Mouse (Mus musculus) heart, postnatal 14 days (tissue): ENCODE measurements at regions not wholly inside any gene's neighbourhood (a gene's known extent, or its start where the extent isn't known, plus 50 kb on each side); places are given as distances from the start of the nearest gene placed in this dataset.

Experiments
- DNase-seq, 2 experiments: peaks; one replicate each; pipeline ENCODE4 v3.0.0; 2021 to 2022
- intact Hi-C: fragments of 180-260 bp; cut with DNase I; formaldehyde crosslinking; loops from one replicate; pipeline ENCODE4 v1.15.1; 2025

GRCm38 (mm10) chr3:115815168-115815567 lies 72.5 kb upstream of the Dph5 start:
- intact Hi-C loops: loop anchor here (5.0 to 10.0 kb wide), 2 partner anchors 72 to 160 kb away; partner anchors contain the start of gene Dph5
- DNase-seq: peak; percentile 37 to 44

- intact Hi-C loops: loop anchor here (5.0 to 10.0 kb wide), 2 partner anchors 72 to 159 kb away; partner anchors contain the start of gene Dph5
- DNase-seq: peak; percentile 46 to 63
These were observed 72.0 kb upstream of the Dph5 start for GRCm38 (mm10) chr3:115815571-115816156.

GRCm38 (mm10) chr3:115816328-115817160 lies 71.1 kb upstream of the Dph5 start:
- DNase-seq: no peak

GRCm38 (mm10) chr3:115817771-115818170 lies 69.9 kb upstream of the Dph5 start:
- intact Hi-C loops: loop anchor here (5.0 to 10.0 kb wide), 2 partner anchors 70 to 157 kb away; partner anchors contain the start of gene Dph5
- DNase-seq: no peak

More at GRCm38 (mm10) chr3:115816328-115817160, 71.1 kb upstream of the Dph5 start:
- intact Hi-C loops: loop anchor here (5.0 to 10.0 kb wide), 2 partner anchors 71 to 158 kb away; partner anchors contain the start of gene Dph5

DNA sequence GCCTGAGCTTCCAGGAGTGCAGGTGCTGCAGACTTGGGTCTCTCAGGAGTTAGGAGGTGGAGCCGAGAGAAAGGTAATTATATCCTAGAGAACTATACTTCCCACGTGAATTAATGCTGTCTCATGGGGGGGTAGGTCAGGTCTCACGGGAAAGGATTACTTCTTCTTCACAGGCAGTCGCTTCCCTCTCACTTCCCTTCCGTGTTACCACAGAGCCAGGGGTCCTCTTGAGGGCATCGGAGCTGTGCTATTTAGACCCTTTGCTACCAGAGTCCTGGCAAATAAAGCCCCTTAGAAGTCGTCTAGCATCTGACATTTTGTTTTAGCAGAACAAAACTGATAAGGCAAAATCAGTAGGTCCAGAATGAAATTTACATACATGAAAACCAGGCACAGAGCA lies 68.9 kb upstream of the Dph5 start:
- no peak for DNase-seq
- intact Hi-C loops: loop anchor here (5.0 to 10.0 kb wide), 2 partner anchors 69 to 156 kb away; partner anchors contain the start of gene Dph5

DNA sequence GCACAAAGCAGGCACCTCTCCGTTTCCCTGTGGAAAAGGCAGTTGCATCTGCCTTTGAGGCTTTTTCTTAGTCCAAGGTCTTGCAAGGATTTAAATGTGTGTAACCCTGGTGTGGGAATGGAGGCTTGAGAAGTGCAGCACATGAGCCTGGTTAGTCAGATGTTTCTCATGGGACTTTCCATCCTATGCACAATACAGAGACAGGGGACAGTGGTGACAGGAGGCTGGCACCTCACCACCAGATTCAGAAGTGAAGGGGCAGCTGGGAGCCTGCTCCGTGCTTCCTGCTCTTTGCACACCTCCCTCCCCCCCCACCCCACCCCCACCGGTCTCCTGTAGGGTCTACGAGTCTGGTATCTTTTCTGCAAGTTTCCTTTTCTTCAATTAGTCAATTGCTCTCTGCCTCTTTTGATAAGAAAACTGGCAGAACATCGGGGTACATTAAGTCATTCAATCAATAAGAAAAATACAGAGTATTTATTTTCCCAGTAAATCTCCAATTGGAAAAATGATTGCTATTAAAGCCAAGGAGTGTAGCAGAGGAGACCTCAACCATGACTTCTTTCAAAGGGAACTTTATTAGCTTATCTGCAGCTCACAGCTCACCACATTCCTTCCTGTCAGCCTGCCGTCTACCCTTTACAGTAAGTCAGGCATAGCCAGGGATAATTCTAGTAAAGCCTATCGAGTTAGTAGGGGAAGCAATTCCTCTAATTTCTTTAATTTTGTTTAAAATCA lies 68.1 kb upstream of the Dph5 start:
- peak; percentile 37 to 64 for DNase-seq
- intact Hi-C loops: loop anchor here (5.0 to 10.0 kb wide), 3 partner anchors 38 to 155 kb away; partner anchors contain the start of gene Dph5

DNA sequence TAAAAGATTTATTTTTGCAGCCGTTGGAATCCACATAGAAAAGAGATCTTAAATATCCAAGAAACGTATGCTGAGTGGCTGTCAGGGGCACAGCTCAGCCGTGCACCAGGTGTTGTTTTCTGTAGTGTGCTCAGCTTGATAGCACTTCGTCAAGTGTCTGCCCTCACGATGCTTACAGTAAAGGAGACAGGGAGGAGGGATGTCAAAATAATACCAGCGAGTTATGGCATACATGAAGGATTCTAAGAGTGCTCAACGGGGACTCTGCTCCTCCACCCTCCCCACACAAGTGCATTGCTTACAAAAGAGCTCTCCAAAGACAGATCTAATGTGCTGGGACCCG lies 67.5 kb upstream of the Dph5 start:
- intact Hi-C loops: loop anchor here (5.0 kb wide), 1 partner anchor 37 kb away; no protein-coding TSS in a partner anchor
- DNase-seq: no peak

DNA sequence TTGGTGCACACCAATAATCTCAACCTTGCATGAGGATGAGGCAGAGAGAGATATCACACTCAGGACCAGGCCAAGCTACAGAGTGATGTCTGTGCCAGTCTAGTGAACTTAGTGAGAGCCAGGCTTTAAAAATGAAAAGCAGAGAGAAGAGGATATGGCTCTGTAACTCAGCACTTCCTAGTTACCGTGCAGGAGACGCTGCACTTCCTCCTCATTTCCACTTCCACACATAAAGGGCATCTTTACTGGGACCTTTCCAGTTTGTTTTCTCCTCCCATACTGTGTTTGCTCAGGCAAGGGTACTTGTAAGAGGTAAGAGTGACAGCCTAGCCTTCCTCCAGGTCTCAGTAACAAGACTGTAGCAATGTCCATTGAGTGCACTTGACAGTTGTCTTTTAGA lies 66.0 kb upstream of the Dph5 start:
- no peak for DNase-seq
- intact Hi-C loops: loop anchor here (5.0 kb wide), 1 partner anchor 36 kb away; no protein-coding TSS in a partner anchor

DNA sequence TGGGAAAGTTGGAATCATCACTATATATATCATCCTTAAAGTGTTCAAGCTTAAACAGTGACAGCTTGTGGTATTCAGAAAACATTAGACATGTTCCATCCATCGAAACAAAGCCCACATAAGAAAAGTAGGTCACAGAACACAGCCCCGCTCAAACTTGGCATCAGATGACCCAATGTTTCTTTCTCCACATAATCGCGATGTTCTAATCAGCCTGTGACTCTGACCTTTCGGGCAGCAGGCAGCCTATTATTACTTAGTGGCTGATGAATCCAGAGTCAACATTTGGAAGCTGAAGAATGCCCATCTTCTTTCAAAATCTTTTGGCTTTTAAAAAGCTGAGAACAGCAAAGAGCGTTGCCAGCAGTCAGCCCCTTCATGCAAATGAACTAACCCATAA lies 65.1 kb upstream of the Dph5 start:
- intact Hi-C loops: loop anchor here (5.0 kb wide), 1 partner anchor 35 kb away; no protein-coding TSS in a partner anchor
- no peak for DNase-seq

DNA sequence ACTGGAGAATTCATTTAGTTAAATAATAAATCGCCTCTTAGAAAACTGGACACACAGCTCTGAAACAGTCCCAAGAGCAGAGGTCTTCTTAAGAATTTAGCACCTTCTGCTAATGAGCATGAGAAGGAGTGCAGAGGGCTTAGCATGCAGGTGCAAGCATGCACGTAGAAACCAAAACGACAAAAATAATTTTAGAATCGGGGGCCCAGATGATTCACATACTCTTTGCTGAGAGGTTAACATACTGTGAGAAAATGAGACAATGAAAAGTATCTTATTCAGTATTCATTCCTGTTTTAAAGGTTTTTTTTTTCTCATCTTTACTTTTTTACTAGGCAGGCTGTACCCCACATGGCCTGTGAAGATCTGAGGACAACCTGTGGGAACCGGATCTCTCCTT lies 63.9 kb upstream of the Dph5 start:
- DNase-seq: no peak
- intact Hi-C loops: loop anchor here (5.0 kb wide), 1 partner anchor 34 kb away; no protein-coding TSS in a partner anchor

- intact Hi-C loops: loop anchor here (5.0 kb wide), 1 partner anchor 33 kb away; no protein-coding TSS in a partner anchor
- no peak for DNase-seq
These were observed 62.8 kb upstream of the Dph5 start for GRCm38 (mm10) chr3:115824792-115825191.

GRCm38 (mm10) chr3:115835381-115835780 lies 52.3 kb upstream of the Dph5 start:
- intact Hi-C loops: no loop called here
- DNase-seq: no peak

DNA sequence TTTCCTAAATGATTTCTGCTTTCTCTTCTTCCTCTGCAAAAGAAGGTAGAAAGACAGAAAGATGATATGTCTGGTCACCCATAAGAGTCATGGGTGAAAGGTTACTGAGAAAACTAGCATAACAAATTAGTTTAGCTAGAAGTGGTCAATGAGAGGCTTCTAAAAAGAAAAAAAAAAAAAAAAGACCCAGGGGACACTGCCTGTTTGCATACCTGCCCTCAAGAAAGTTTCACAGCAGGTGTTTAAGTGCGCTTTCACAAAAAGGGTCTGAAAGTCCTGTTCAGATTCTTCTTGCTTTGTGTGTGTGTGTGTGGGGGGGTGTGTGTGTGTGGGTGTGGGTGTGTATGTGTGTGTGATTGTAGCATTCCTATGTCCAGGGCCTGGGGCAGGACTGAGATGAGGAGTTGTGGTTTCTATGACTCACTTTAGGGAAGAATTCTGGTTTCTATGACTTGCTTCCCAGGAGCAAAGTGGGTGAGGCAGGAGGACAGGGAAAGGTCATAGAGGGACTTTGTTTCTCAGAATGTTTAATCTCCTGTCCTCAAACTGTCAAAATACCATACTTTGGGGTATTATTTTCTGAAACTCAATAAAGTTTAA lies 49.9 kb upstream of the Dph5 start:
- DNase-seq: no peak
- intact Hi-C loops: no loop called here
